Mouse (Mus musculus): ENCODE results near the gene Smyd3. TPM values are rescaled to one million over a fixed set of nuclear protein-coding genes. Genes with fewer than 3 reads are reported as not detected.
A peak's percentile ranks its signal among the peaks of the same experiment; 100 is the strongest.

Smyd3 gene
- 1 to 10 TPM; 5.6 to 6.0 TPM for total RNA-seq (2021)

DNA sequence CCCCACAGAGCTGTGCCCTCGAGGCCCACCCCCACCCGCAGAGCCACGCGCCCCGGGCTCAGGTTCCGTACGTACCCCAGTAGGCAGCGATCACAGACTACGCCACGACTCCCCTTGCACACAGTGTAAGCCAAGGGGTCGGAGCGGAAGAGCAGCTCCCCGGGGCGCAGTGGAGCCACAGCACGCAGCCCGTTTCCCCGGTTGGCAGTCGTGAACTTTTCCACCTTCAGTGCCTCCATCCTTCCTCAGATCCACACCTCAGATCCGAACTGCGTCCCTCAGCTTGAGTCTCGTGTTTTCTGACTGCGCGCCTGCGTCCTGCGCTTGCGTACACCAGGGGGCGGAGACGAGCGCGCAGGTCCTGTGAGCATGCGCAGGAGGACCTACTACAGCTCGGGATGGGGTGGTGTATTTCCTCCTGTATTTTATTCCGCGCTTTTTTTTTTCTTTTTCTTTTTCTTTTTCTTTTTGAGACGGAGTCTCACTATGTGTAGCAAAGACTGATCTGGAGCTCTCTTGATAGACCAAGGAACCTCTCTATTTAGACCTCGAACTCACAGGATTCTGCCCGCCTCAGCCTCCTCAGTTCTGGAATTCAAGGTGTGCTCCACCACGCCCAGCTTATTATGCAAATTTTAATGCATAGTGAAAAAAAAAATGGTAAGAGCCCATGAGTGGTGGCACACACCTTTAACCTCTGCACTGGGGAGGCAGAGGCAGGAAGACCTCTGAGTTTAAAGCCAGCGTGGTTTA, at the start of gene Smyd3:
Gene Smyd3, minus strand, starts transcription at position 329 of the 753 bp plus-strand sequence.
- peak; percentile 65 for DNase-seq (ENCODE audit: low spot score)
- intact Hi-C loops (cut with DNase I), result no loop called here

DNA sequence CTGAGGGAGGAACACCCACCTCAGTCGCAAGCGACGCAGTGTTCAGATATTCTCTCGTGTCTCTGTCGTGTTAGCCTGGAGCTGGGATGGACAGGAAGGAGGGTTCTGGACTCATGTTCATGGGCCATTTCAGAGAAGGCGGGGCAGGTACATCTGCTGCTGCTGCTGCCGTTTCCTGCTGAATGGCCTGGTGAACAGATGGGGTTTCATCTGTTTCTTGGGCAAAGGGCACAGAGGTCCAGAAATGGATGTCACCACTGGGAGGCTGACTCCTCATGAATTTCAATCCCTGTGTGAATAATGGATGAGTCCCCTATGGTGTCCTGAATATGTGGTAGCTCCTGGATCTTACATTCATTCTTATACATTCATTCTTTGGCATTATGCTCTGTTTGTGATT, 49.7 kb upstream of the Smyd3 start:
- DNase-seq (ENCODE audit: low spot score), result no peak
- intact Hi-C loops (cut with DNase I), result no loop called here

DNA sequence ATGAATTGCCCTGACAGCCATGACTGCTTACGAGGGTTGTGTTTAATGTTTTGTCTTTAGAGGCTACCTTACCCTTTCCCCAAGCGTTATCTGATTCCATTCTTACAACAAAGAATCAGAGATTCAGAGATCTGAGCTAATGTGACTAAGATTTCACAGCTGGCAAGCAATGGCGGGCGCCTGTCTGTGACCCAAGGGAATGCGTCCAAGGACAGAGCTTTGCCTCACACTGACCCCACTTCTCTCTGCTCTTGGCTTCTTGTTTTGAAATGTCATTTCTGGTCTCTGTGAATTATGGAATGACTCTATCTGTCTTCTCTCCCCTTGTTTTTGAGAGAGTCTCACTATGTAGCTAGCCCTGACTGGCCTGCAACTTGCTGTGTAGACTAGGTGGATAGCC, 46.1 kb upstream of the Smyd3 start:
- no peak for DNase-seq (ENCODE audit: low spot score)

GRCm38 (mm10) chr1:179563211-179563610, 45.4 kb upstream of the Smyd3 start:
- intact Hi-C loops (cut with DNase I), result no loop called here

More for the DNA sequence above, 46.1 kb upstream of the Smyd3 start:
- intact Hi-C loops (cut with DNase I), result no loop called here

DNA sequence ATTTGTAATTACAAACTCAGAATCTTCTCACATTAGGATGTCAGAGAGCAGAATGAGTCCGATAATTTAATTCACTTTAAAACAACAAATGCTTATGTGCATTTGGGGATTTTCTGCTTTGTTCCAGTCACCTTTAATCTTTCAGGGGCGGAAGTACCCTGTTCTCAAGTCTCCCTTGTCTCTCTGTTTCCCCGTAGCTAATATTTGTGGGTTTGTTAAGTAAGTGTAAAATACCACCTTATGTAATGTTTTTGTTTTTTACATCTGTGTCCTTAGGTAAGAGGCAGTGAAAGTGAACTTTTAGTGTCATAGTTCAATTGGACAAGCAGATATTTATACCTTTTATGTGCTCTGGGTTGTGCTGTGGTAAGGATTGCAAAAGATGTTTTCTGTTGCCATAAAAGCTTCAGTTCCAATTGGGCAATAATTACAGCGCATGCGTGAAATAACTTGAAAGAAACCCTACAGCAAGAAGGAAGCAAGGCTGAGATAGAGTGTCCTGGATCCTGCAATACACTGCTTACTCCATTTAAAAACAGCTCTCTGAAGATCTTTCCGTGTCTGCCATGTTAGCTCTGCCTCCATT, 43.1 kb upstream of the Smyd3 start:
- intact Hi-C loops (cut with DNase I), result no loop called here
- DNase-seq (ENCODE audit: low spot score), result no peak

More at GRCm38 (mm10) chr1:179563211-179563610, 45.4 kb upstream of the Smyd3 start:
- DNase-seq (ENCODE audit: low spot score), result no peak

GRCm38 (mm10) chr1:179559446-179560194, 41.8 kb upstream of the Smyd3 start:
- intact Hi-C loops (cut with DNase I), result no loop called here
- no peak for DNase-seq (ENCODE audit: low spot score)

DNA sequence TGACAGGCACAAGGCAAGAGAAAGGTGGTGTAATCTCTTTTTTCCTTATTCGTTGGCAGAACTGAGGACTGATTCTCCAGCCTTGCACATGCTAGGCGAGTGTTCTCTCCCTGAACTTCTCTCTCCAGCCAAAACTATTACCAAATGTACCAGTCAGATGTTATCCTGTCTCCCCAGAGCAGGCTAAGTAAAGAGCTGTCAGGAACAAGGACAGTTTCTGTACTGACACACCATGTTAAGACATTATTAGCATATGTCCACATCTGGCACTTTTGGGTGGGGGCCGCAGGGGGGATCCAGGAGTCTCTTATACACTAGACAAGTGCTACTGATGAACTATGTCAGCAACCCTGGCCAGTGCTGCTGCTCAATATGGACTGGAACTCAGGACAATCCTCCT, 39.1 kb upstream of the Smyd3 start:
- intact Hi-C loops (cut with DNase I), result no loop called here
- DNase-seq (ENCODE audit: low spot score), result no peak

DNA sequence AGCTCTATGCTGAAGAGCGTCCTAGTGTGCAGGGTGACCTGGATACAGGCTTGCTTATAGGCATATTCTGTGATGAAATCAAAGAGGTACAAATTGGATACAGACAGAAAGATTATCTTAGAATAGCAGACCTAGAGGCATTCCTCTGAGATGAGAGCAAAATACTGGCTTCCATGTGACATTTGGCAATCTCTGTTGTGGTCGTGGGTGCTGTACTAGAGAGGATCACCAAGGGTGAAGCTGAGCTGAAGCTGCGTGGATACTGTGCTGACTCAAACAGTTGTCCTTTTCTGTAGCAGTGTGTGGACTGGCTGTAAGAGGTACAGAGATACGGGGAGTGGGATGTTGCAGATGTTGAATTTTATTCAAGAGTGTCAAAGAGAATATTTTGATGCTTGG, 36.1 kb upstream of the Smyd3 start:
- no peak for DNase-seq (ENCODE audit: low spot score)
- intact Hi-C loops (cut with DNase I), result no loop called here

DNA sequence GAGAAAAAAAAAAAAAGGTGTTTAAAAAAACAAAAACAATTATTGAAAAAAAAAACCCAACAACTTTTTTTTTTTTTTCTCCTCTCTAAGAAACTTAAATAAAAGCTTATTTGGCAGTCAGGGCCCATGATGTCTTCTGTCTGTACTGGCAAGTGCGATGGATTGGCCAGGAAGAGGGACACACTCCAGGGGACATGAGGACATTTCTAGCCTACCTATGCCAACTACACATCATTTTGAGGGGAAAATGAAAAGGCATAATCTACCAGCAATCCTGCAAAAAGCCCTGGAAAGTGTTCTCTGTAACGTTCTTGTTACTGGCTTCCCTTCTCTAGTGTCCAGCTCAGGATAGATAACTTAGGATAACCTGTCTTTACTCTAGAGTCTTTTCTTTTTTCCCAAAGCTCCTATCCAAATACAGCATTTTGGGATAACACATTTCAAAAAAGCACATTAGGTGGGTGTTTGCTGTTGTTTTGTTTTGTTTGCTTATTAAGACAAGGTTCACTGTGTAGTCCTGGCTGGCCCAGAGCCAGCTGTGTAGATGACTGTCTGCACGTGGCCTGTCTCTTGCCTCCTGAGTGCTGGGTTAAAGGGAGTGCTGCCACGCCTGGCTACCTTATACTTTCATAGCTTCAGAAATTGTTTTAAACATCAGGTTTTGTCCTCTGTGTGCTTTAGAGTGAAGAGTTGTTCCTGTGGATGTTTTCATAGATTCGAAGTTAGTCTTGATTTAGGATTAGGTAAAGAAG, 35.5 kb upstream of the Smyd3 start:
- intact Hi-C loops (cut with DNase I), result no loop called here
- no peak for DNase-seq (ENCODE audit: low spot score)

- DNase-seq (ENCODE audit: low spot score), result no peak
- intact Hi-C loops (cut with DNase I), result no loop called here
Measured at GRCm38 (mm10) chr1:179552751-179553150, 34.9 kb upstream of the Smyd3 start.

DNA sequence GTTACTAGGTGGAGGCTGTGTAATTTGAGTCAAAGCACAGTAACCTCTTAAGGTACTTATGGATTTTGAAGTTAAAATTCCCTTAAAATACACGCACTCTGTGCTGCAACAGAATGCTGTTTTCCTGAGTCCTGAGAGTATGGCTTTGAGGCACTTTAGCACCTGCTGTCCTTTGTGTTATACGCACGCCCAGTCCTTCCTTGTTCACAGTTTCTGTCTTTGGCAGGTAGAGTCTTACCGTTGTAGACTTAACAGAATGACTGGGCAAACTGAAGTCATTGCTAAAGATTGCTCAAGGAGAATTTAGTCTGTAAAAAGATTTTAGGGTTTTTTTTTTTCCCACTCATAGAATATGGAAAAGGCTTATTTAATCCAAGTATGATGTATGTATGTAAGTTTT, 34.1 kb upstream of the Smyd3 start:
- intact Hi-C loops (cut with DNase I), result no loop called here
- no peak for DNase-seq (ENCODE audit: low spot score)

GRCm38 (mm10) chr1:179551336-179551735, 33.5 kb upstream of the Smyd3 start:
- DNase-seq (ENCODE audit: low spot score), result no peak

GRCm38 (mm10) chr1:179548996-179549752, 31.3 kb upstream of the Smyd3 start:
- DNase-seq (ENCODE audit: low spot score), result no peak
- intact Hi-C loops (cut with DNase I), result loop anchor here (5.0 kb wide), 1 partner anchor 38 kb away; no protein-coding TSS in a partner anchor

More at GRCm38 (mm10) chr1:179551336-179551735, 33.5 kb upstream of the Smyd3 start:
- intact Hi-C loops (cut with DNase I), result no loop called here

DNA sequence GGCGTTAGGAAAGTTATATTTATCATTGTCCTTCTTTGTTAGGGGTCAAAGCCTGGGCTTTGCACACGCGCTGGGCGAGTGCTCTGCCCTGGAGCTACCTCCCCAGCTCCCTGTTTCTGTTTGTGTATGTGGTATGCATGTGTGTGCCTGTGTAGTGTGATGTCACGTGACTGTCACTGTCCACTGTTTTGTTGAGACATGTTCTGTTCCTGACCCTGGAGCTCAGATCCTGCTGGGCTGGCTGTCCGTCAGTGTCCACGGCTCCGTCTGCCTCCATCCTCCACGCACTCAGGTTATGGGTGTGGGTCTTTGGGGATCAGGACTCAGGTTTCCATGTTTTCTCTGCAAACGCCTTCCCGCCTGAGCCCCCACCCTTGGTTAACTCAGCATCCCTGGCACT, 30.4 kb upstream of the Smyd3 start:
- intact Hi-C loops (cut with DNase I), result loop anchor here (5.0 kb wide), 1 partner anchor 39 kb away; no protein-coding TSS in a partner anchor
- DNase-seq (ENCODE audit: low spot score), result no peak

DNA sequence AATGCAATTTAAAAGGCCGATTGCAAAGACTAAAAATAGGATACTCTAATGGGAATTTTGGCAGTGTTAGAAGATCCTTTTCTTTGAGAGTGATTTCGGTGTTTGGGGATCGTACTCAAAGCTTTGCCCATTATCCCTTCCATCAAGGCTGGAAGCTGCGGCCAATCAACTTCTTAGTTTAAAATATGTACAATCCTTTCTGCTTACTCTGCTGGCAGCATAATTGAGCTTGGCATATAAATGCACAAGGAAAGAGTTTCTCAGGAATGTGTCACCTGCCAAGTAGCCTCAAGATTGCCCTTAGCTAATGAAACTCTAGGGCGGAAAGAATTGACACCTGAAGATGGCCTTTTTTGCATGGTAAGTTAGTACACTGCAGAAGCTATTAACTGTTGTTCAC, 29.3 kb upstream of the Smyd3 start:
- DNase-seq (ENCODE audit: low spot score), result no peak
- intact Hi-C loops (cut with DNase I), result loop anchor here (2.0 to 5.0 kb wide), 2 partner anchors 40 to 78 kb away; no protein-coding TSS in a partner anchor

DNA sequence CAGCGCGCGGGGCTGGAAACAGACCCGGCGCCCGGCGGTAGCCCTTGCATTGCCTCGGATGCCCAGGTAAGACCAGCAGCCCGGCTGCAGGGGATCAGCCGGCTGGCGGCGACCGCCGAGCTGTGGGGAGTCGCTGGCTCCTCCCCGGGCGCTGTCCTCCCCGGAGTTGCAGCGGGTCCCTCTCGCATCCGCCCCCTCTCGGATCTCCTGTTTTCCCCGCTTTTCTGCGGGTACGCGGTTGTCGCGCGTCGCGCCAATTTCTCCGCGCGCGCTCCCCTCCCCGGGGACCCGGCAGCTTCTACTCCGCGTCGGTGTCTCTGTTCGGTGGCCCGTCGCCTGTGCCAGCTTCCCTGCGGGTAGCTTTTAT, 28.7 kb upstream of the Smyd3 start:
- intact Hi-C loops (cut with DNase I), result loop anchor here (2.0 to 5.0 kb wide), 2 partner anchors 41 to 78 kb away; no protein-coding TSS in a partner anchor

GRCm38 (mm10) chr1:179545768-179546550, 28.1 kb upstream of the Smyd3 start, which contains the start of the genes Tfb2m and Cnst:
Gene Tfb2m, minus strand, starts transcription at chr1:179546267.
Gene Cnst, plus strand, starts transcription at chr1:179546370.
- intact Hi-C loops (cut with DNase I), result loop anchor here (2.0 to 5.0 kb wide), 2 partner anchors 41 to 79 kb away; no protein-coding TSS in a partner anchor
- peak; percentile 97 for DNase-seq (ENCODE audit: low spot score)

More for the DNA sequence above, 28.7 kb upstream of the Smyd3 start:
- DNase-seq (ENCODE audit: low spot score), result no peak

- DNase-seq (ENCODE audit: low spot score), result no peak
- intact Hi-C loops (cut with DNase I), result loop anchor here (5.0 kb wide), 1 partner anchor 39 kb away; no protein-coding TSS in a partner anchor
Measured at GRCm38 (mm10) chr1:179541502-179541901, 23.7 kb upstream of the Smyd3 start.

Data from heart, postnatal 25 days (tissue).